Mouse (Mus musculus) large intestine, adult 2 months (tissue): Measurements from ENCODE around the gene Pigc. TPM values are rescaled to one million over a fixed set of nuclear protein-coding genes. Genes with fewer than 3 reads are reported as not detected.

Experiments used
- DNase-seq: peaks from one replicate; pipeline ENCODE4 v3.0.0-alpha.2; 2012; ENCODE audit warnings: low read depth, low spot score
- WGBS: fragments of 180-500 bp; shearing (Covaris S2); methylation state at CpG from one replicate; pipeline ENCODE4 v1.1.7; 2018; 5-methylcytosine and 5-hydroxymethylcytosine counted together
- polyA plus RNA-seq: library from polyadenylated mRNA; depleted of rRNA; stranded (reverse); fragments of >200 nt; gene quantifications from 2 replicates; pipeline ENCODE4 v1.2.3, GENCODE M21; 2012

The Pigc gene
- polyA plus RNA-seq, 1 experiment = 15.9 TPM

DNA sequence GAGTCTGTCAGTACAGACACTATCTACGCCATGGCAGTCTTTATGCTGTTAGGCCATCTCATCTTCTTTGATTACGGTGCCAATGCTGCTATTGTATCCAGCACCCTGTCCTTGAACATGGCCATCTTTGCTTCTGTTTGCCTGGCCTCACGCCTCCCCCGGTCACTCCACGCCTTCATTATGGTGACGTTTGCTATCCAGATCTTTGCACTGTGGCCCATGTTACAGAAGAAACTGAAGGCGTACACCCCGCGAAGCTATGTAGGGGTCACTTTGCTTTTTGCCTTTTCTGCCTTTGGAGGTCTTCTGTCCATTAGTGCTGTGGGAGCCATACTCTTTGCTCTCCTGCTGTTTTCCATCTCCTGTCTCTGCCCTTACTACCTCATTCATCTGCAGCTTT lies 1.9 kb downstream of the Pigc start:
- 92% methylated on average over 9 of the region's 9 CpGs for WGBS
- no peak for DNase-seq

DNA sequence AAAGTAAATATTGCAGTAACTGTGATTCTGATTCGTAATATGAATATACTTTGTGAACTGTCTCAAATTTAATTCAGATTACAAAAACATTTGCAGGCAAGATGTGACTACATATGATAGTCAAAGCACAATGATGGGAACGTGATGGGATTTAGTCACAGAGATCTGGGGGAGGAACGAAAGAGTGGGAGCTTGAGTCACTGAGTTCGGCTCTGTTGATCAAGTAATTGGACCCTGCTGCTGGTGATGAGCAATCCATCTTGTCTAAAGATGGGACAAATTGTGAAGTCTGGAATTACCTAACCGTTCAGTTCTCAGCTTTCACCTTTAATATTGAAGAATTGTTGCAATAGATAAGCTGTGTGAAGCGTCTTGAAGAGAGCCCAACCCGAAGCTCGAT lies 3.2 kb downstream of the Pigc start:
- WGBS = 90% methylated on average over 8 of the region's 8 CpGs
- no peak for DNase-seq

DNA sequence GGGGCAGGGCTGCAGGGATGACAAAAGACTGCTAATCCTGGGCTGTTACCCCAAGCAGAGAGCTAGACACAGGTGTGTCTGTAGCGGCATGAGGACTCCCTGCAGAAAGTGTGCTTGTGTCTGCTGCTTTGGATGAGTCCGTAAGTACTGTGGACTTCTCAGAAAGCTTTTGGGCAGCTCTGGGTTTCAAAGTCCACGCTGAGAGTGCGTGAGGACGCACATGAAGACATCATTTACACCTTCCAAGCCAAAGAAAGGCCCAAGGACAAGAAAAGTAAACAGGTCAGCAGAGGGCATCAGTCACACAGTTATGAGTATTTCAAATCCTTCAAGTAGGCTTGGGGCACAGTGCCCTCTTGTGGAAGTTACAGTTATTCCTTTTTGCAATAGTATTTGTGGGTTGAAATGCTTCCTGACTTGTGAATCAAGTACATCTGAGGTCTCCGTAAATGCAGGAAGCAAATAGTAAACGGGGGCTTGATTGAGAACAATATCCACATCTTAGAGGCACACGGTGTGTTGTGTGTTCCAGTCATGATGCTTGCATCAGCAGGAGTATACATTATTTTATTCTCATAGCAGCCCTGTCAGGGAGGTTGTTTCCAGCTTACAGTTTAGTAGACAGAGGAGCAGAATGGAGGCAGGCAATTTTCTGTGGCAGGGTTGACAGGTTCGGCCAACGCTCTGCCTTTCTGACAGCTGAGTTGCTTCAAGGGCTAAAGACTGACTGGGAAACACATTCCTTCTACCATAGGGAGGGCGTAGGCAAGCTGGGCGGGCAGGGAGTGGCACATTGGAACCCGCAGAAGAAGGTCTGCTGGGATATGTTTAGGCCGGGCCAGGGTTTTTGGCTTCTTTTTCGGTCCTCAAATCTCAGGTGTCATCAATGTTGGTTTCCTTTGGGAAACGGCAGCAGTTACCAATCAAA lies 7.5 kb downstream of the Pigc start:
- peak; percentile 50 for DNase-seq
- WGBS = 40% methylated on average over 16 of the region's 16 CpGs

DNA sequence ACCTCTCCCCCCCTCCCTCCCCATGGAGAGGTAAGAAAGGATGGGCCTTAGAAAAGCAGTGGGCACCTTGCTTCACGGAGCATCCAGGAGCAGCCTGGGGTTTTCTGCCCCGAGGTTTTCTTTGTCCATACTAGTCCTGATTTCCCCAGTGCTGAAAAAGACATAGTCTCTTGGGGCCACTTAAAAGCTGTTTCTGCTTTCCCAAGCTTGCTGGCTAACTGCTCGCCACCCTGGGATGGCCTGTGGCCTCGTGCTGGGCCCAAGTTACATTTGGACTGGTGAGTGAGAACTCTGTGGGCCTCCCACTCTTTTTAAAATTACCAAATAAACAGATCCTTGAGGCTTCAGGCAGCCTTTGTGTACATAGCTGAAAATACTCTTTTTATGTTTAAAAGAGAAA lies 8.3 kb downstream of the Pigc start:
- DNase-seq = no peak
- WGBS = 62% methylated on average over 4 of the region's 4 CpGs

DNA sequence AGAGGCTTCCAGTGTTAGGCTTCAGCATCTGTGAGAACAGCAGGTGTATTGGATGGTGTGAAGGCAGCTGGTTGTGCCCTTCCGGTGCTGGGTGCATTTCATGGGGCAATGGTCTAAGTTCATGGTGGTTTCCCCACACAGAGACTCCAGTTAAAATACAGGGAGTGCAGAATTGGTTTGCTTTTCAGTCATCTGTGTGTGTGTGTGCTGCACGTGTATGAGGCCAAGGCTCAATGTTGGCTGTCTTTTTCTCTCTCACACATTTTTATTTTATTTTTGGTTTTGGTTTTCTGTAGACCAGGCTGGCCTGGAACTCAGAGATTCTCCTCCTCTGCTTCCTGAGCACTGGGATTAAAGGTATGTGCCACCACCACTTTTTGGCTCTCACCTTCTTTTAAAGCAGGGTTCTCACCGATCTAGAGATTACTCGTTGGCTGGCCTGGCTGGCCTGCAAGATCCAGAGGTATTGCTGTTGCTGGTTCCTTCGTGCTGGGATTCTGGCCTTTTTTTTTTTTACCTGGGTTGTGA lies 9.3 kb downstream of the Pigc start:
- 85% methylated on average over 5 of the region's 5 CpGs for WGBS
- no peak for DNase-seq

DNA sequence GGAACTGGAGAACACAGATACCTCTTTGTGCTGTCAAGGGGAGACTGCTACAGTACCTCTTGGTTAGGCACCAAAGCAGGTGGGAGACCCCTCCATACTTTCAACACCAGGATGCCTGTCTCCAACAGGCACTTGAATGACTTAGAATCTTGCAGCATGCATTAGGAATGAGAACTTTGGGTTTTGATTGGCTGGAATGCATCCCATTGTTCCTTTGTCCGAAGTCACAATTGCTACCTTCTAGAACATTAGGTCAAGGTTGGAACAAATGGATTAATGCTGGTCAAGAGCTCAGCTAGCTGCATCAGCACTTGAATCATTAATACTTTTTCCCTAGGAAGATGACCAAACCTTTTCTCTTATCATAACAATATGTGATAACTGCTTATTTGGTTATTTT lies 10.6 kb downstream of the Pigc start, which contains the start of gene 4930558K02Rik:
4930558K02Rik (minus strand) TSS at position 101 of the 400 bp plus-strand sequence.
- DNase-seq = no peak
- 83% methylated on average over 1 of the region's 1 CpGs for WGBS

DNA sequence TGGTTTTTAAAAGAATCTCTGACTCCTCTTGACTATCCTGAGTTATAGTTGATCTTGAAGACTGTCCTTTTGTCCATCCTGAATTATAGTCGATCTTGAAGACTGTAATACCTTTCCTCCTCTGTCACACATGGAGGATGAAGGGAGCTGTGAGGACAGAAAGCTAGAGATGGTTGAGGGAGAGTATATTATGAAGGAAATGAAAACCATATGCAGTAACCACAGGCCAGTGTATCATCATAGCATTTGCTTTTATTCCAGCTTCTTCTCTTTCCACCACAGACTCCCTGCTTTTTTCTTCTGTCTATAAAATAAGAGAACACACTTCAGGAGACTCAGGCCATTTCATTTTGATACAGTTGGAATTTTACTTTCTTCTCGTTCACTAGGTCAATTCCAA lies 11.1 kb downstream of the Pigc start:
- 70% methylated on average over 2 of the region's 2 CpGs for WGBS
- no peak for DNase-seq

DNA sequence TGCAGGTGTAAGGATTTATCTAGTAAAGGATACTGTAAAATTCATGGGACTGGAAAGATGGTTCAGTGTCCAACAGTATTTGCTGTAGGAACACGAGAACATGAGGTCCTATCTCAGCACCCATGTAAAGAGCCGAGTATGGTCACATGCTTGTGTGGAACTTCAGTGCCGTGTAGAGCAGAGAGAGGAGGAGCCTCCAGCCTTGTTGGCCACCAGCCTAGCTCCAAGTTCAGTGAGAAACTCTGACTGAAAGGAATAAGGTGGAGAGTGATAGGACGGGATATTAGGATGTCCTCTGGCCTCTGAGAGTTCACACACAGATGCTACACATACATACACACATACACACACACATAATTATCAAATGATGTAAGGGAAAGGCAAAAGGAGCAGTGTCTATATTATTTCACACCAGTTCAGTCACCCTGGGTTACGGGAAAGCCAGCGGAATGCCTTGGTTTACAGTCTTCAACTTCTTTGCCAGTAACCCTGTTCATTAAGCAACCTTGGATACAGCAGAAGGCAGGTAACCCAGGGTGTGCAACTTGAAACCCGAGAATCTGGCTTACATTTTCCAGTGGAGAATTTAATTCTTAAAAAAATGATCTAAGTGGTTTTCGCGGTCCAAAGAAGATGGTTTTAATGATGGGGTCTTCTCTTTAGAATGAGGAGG lies 11.8 kb downstream of the Pigc start:
- 70% methylated on average over 9 of the region's 9 CpGs for WGBS
- DNase-seq = no peak

DNA sequence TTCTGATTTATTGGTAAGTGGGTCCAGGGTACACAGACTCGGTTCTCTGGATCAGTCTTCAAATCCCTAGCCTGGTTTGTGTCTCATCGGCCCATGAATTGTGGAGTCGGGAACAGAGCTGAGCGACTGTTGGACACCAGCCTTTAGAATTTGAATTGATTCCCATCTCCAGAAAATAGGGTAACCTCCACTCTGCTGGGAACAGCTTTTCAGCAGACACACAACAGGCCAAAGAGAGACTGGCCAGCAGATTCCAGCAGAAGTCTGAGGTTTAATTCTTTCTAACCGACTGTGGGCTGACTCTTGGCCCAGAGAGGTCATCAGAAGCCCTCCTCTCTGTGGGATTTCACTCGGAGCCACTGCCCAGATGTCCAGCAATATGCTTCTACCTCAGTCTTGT lies 14.5 kb downstream of the Pigc start:
- no peak for DNase-seq
- 61% methylated on average over 6 of the region's 6 CpGs for WGBS

DNA sequence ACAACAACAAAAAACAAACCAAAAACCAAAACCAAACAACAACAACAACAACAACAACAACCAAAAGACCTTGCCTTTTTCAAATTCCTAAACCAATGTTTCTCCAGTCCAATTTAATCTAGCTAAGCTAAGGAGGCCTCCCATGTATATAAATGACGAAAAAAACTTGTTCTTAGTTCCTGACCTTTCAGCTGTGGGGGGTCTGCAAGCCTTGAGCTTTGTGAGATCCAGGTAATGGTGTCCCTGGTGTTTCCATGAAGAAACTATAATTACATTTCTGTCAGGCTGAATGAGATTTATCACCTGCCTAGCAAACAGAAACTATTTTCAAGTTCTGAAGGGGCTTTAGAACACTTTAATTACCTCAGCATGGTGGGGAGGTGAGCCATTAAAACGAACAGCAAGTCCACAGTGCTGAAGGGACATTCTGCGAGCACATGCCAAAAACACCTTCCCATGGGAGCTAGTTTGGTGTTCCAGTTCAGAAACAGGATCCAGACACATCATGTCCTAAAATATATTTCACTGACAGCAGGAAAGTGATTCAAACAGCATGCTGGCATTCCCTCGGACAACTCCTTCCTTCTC lies 15.1 kb downstream of the Pigc start:
- 34% methylated on average over 4 of the region's 4 CpGs for WGBS
- no peak for DNase-seq

DNA sequence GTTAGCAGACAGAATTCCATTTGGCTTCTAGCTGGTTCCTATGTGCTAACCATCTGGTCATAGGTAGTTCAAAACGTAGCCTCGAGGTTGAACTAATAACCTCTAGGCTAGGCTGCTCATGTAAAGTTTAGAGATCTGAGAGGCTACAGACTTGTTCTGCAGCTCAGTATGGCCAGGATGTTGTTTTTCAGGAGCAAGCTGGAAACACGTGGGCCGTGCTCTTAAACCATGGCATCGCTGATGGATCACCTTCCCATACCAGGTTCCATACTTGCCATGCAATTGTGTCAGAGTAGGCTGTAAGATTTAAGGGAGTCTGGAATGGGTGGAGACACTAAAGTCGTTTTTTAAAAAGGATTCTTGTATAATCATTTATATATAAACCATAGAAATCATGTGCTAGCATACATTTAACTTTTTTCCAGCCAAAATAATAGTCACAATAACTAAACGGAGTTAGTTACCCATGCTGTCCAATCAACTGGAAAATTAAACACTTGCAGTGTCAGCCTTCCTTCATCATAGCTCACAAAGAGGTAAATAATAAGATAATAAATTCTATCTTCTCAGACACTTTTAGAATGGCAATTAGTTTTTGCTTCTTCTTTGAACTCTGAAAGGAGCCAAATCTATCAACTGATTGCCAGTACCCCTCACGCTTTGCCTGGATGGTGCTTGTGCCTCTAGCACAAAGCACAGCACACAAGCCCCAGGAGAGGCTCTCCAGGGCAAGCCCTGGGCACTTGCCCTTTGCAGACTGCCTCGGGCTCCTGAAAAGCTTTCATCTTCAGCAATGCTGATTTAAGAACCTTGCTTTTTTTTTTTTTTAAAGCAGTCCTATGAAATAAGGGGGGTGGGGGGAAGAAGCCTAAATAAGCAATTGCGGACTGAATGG lies 21.9 kb downstream of the Pigc start:
- DNase-seq = no peak
- 61% methylated on average over 10 of the region's 10 CpGs for WGBS

DNA sequence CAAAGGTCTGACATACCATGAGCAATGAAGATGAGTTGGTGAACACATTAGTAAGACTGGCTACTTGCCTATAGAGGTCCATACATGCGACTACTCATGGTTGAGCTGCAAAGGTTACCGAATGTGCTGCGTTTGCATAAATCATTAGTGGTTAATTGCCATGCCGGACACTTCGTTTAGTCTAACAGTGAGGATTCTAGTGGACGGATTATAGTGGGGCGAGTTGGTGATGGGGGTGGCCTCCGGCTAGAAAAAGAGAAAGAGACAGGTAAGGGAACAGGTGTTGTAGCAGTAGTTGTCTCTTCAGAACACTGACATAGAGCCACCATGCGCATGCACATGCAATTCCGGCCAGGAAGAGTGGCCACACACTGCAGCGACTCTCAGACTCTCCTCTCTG lies 22.9 kb downstream of the Pigc start:
- 90% methylated on average over 11 of the region's 11 CpGs for WGBS
- no peak for DNase-seq

DNA sequence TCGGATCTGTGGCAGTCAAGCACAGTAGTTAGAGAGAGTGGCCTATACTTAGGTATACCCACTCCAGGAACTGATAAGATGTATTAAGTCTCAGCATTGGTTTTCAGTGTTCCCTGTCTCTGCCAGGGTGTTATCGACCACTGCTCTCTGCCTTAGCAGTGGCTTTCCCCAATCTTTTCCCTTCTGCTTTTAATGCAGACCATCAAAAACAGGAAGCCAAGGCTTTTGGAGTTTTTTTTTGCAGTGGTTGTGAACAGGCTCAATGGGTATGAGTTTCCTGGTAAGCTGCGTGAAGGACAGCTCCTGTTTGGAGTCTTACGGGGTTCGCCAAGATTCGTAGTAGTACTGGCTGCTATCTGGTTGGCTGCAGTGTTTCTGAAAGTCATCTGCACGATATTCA lies 23.4 kb downstream of the Pigc start:
- WGBS = 82% methylated on average over 7 of the region's 7 CpGs
- DNase-seq = no peak

DNA sequence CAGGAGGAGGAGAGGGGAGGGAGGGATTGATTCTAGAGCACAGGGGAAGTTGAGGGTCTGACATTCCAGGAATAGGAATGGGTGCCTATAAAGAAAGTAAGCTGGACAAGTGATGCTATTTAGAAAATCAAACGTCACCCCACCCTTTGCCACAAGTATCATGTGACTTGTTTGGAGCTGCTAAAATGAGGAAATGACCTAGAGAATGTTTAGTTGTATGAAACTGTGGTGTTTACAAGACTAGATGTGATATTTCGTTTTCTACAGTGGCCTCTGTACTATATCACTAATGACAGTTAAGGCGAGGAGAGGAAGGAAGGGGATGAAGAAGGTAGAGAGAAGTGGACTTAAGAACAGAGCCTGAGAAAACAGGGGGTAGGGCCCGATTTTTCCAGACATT lies 29.8 kb downstream of the Pigc start:
- WGBS = 27% methylated on average over 4 of the region's 4 CpGs
- DNase-seq = no peak

DNA sequence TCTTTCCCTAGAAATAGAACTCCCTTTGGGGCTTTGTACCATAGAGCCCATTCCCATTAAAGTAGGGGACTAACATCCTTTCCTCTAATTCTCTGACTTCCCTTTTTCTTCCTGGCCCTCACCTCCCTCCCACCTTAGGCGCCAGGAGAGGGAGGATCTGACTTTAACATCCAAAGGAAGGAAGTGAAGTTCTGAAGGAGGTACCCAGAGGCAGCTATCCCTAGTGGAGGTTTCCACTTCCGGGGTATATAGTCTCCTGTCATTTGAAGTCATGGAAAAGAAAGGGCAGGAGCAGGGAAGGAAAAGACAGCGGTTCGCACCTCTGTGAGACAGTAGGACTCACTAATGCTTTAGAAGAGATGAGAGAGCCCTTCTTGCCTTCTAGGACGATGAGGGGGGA lies 30.4 kb downstream of the Pigc start:
- 34% methylated on average over 5 of the region's 5 CpGs for WGBS
- no peak for DNase-seq

DNA sequence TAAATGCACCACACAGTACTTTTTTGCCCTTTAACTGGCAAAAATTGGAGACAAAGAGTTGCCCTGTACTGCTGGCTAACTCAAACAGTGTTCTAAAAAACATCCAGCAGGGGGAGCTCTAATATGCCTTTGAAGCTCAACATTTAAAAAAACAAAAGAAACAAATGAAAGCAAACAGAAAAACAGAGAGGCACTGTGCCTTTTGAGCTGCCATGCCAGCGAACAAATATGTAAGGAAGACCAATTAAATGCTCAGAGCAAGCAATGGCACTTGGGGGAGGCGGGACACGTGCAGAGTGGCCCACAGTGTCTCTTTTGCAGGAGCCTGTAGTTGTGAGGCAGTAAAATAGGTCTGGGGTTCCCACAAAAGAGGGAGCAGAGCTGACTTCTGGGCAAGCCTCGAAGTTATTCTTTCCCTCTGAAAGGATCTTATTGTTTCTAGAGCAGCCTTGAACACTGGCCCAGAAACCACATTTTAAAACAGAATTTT lies 30.9 kb downstream of the Pigc start:
- DNase-seq = peak; percentile 46
- 4% methylated on average over 4 of the region's 4 CpGs for WGBS

DNA sequence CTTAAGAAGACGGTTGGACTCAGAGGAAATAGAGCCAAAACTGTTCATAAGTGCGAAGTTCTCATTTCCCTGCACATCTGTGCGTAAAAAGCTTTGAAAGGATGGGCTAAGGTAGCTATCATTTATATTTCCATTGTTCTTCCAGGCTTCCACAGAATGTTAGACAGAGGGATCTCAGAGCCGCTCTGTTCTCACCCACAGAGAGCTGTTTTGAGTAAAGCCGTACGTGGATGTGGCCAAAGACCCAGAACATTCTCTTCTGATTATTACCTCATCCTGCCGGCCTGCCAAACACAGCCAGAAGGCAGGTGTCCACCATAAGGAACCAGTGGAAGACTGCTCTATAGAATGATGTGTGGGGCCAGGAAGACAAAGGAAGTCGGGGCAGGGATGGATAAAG lies 32.3 kb downstream of the Pigc start:
- no peak for DNase-seq
- 76% methylated on average over 8 of the region's 8 CpGs for WGBS

DNA sequence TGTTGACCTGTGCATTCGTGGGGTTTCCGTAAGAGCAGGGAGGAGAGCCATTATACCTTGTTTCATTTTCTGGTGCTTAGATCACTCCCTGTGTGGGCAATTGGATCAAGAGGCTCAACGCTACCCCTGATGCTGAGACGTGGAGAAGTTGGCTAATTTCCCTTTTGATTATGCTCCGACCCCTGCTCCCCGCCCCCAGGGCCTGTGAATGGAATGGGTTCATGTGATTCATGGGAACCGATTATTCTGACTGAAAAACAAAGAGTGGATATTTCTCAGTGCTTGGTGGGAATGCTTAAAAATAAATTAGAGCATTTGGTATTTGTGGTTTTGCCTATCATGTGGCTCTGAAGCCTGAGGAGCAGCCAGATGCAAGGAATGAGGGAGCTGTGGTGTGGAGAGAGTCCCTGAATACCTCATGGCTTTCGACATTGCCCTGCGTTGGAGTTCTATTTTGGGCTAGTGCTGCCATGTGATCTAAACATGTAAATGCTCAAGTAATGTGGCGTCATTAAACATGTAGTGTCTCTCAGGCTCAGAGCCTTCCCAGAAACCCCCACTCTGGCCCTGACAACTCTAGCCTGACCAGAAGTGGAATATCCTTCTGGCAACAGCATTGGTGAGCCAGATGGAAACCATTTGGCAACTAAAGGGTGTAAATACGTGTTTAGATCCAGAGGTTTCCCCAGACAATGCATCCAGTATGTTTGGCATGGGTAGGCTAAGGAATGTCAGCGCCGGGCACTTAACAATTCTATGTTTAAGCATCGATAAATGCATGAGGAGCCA lies 34.9 kb downstream of the Pigc start:
- 70% methylated on average over 14 of the region's 14 CpGs for whole genome bisulfite sequencing
- DNase-seq = no peak

DNA sequence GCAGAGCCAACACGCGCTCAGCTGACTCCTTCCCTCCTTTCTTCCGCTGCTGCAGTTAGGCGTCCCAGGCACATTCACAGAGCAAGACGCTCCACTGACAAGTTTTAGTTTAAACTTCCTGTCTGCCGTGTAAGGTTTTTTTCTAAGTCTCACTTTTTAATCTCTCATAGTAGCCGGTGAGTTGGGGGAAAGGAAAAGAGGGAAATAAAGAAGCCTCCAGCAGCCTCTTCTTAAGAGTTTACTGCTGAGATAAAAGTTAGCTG lies 35.5 kb downstream of the Pigc start:
- no peak for DNase-seq
- 67% methylated on average over 7 of the region's 7 CpGs for whole genome bisulfite sequencing
